Mouse (Mus musculus): ENCODE measurements around the gene Klhl10.

Klhl10 gene

GRCm38 (mm10) chr11:100441797-100442196 lies at the start of gene Klhl10, which contains the start of gene Nt5c3b:
TSS of gene Klhl10 (plus strand) at chr11:100441917.
TSS of gene Nt5c3b (minus strand) at chr11:100441808.
- DNase-seq (ENCODE audit: low spot score) = no peak

- no peak for DNase-seq (ENCODE audit: low spot score)
Observed at GRCm38 (mm10) chr11:100392958-100393357, 48.8 kb upstream of the Klhl10 start.

- DNase-seq (ENCODE audit: low spot score) = no peak
Observed at GRCm38 (mm10) chr11:100393733-100394132, 48.0 kb upstream of the Klhl10 start.

GRCm38 (mm10) chr11:100394353-100395074 lies 47.2 kb upstream of the Klhl10 start:
- no peak for DNase-seq (ENCODE audit: low spot score)

GRCm38 (mm10) chr11:100395200-100395599 lies 46.5 kb upstream of the Klhl10 start:
- DNase-seq (ENCODE audit: low spot score) = no peak

GRCm38 (mm10) chr11:100395861-100396631 lies 45.7 kb upstream of the Klhl10 start:
- DNase-seq (ENCODE audit: low spot score) = no peak

- DNase-seq (ENCODE audit: low spot score) = peak; percentile 72
Observed at GRCm38 (mm10) chr11:100396886-100397599, 44.7 kb upstream of the Klhl10 start.

- DNase-seq (ENCODE audit: low spot score) = peak; percentile 98
Observed at GRCm38 (mm10) chr11:100397600-100398389, 43.9 kb upstream of the Klhl10 start, which contains the start of gene Jup. TSS of gene Jup (minus strand) at chr11:100397763.

- no peak for DNase-seq (ENCODE audit: low spot score)
Observed at GRCm38 (mm10) chr11:100398517-100398916, 43.2 kb upstream of the Klhl10 start.

GRCm38 (mm10) chr11:100399320-100399719 lies 42.4 kb upstream of the Klhl10 start:
- no peak for DNase-seq (ENCODE audit: low spot score)

- no peak for DNase-seq (ENCODE audit: low spot score)
Observed at GRCm38 (mm10) chr11:100399727-100400538, 41.8 kb upstream of the Klhl10 start.

GRCm38 (mm10) chr11:100400842-100401241 lies 40.9 kb upstream of the Klhl10 start:
- DNase-seq (ENCODE audit: low spot score) = no peak

- no peak for DNase-seq (ENCODE audit: low spot score)
Observed at GRCm38 (mm10) chr11:100402240-100402639, 39.5 kb upstream of the Klhl10 start.

GRCm38 (mm10) chr11:100402682-100403081 lies 39.0 kb upstream of the Klhl10 start:
- DNase-seq (ENCODE audit: low spot score) = no peak

- DNase-seq (ENCODE audit: low spot score) = no peak
Observed at GRCm38 (mm10) chr11:100403445-100404134, 38.1 kb upstream of the Klhl10 start.

GRCm38 (mm10) chr11:100404456-100405074 lies 37.2 kb upstream of the Klhl10 start:
- DNase-seq (ENCODE audit: low spot score) = no peak

GRCm38 (mm10) chr11:100406273-100406672 lies 35.4 kb upstream of the Klhl10 start:
- DNase-seq (ENCODE audit: low spot score) = no peak

- no peak for DNase-seq (ENCODE audit: low spot score)
Observed at GRCm38 (mm10) chr11:100406995-100407705, 34.6 kb upstream of the Klhl10 start.

Data from testis, postnatal 14 days (tissue).